Mouse (Mus musculus) heart, postnatal 25 days (tissue): ENCODE results near the gene 0610037L13Rik. TPM values are rescaled to one million over a fixed set of nuclear protein-coding genes. Genes with fewer than 3 reads are reported as not detected.

Experiments
- DNase-seq: peaks from one replicate; pipeline ENCODE4 v3.0.0; 2022; ENCODE audit warnings: low spot score
- intact Hi-C: fragments of 180-260 bp; cut with DNase I; formaldehyde crosslinking; loops from one replicate; pipeline ENCODE4 v1.15.1; 2025
- total RNA-seq, 2 experiments: library from RNA; stranded (reverse); gene quantifications; 2 replicates each; pipeline ENCODE4 v1.2.3; 2021

The 0610037L13Rik gene
- total RNA-seq, 2 experiments from 2014 or later: 52.3 to 57.1 TPM

DNA sequence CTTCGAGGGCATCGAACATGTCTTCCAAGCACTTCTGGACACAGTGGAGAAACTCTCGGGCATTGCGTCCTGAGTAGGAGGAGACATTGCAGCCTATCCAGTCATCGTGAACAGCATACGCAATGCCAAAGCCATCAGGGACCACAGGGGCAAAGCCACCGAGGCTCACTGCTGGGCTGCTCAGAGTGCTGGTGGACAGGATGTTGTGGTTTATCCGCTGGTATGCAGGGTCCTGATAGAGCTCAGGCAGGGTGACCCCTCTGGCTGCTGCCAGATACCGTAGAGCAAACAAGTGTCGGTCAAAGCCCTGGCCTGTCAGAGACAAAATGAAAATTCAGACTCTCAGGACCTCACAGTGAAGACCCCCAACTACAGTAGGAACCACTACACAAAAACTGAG, 14.6 kb downstream of the 0610037L13Rik start:
- DNase-seq: no peak
- intact Hi-C loops: no loop called here

GRCm38 (mm10) chr4:107906561-107906960, 16.9 kb downstream of the 0610037L13Rik start:
- DNase-seq: no peak
- intact Hi-C loops: no loop called here

DNA sequence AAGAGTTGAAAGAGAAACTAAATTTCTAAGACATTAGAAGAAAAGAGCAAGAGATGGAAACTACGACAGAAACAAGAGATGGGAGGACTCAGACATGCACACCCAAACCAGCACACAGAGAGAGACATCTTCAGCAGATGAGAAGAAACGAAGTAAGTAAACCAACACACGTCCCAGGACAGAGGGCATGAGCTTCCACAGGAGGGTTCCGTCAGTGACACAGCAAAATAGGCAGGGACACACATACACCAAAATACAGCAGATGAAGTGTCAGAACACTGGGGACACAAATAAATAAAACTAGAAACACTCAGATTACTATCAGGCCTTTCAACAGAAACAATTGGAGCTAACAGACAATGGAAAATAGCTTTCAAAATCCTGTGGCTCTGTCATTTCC, 20.4 kb downstream of the 0610037L13Rik start:
- intact Hi-C loops: no loop called here
- DNase-seq: no peak

DNA sequence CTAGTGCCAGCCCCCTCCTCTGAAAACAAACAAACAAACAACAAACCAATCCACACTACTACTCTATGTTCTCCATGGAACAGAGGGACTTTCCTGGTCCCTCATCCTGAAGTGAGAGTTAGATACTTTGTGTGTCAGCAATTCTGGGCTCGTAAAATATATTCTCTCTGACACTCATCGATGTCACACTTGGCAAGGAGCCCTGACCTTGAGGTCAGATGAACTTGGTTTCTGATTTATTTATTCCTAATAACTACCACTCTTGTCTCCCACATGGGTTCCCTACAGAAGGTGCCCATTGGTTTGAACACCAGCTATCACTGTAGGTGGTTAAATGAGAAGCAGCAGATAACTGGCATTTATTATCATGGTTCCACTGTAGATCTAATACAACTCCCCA, 30.7 kb downstream of the 0610037L13Rik start:
- no peak for DNase-seq
- intact Hi-C loops: loop anchor here (10.0 kb wide), 2 partner anchors 374 to 404 kb away; partner anchors contain the start of gene Coa7

- intact Hi-C loops: loop anchor here (10.0 kb wide), 2 partner anchors 374 to 404 kb away; partner anchors contain the start of gene Coa7
- DNase-seq: no peak
Measured at GRCm38 (mm10) chr4:107921152-107921695, 31.6 kb downstream of the 0610037L13Rik start.

GRCm38 (mm10) chr4:107921952-107922351, 32.3 kb downstream of the 0610037L13Rik start:
- DNase-seq: peak; percentile 9

GRCm38 (mm10) chr4:107923145-107923802, 33.7 kb downstream of the 0610037L13Rik start, which contains the start of gene Cpt2:
Gene Cpt2, minus strand, starts transcription at chr4:107923610.
- intact Hi-C loops: loop anchor here (2.0 to 10.0 kb wide), 3 partner anchors 32 to 402 kb away; partner anchors contain the start of gene Coa7
- peak; percentile 95 for DNase-seq

More at GRCm38 (mm10) chr4:107921952-107922351, 32.3 kb downstream of the 0610037L13Rik start:
- intact Hi-C loops: loop anchor here (2.0 to 10.0 kb wide), 3 partner anchors 31 to 403 kb away; partner anchors contain the start of gene Coa7

DNA sequence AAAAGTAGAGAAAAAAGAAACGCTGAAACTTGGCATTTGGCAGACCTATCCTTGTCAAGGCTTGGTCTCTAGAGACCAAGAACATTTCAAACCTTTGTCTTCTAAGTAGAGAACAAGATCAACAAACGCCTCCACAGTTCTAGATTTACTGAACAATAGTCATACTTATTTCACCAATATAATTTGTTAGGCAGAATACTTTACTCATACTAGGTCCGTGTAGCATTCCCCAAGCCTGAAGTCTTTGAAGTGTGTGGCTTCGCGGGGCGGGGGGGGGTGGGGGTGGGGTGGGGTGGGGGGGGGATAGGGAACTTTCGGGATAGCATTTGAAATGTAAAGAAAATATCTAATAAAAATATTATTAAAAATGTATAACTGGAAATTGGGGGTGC, 34.2 kb downstream of the 0610037L13Rik start:
- intact Hi-C loops: loop anchor here (2.0 to 10.0 kb wide), 3 partner anchors 33 to 401 kb away; partner anchors contain the start of gene Coa7
- DNase-seq: no peak

GRCm38 (mm10) chr4:107928269-107928668, 38.7 kb downstream of the 0610037L13Rik start:
- intact Hi-C loops: loop anchor here (10.0 kb wide), 2 partner anchors 367 to 397 kb away; partner anchors contain the start of gene Coa7

DNA sequence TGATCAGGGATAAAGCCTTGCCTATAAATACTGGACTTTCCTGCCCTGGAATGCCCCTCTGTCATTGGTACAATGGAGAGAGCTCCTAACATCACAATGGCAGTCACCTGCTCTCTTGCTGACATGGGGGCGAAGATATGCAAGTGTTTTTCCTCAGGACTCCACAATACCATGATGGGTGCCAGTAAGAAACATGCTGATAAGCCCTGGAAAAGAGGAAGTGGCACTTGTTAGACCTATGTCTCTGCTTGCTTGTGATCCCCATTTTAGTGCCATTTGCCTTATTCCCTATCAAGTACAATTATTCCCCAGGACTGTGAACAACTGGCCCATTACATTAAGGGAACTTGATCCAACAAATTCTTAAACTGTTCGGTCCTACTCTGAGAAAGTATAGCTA, 39.1 kb downstream of the 0610037L13Rik start:
- DNase-seq: no peak
- intact Hi-C loops: loop anchor here (10.0 kb wide), 2 partner anchors 366 to 396 kb away; partner anchors contain the start of gene Coa7

More at GRCm38 (mm10) chr4:107928269-107928668, 38.7 kb downstream of the 0610037L13Rik start:
- DNase-seq: no peak

- intact Hi-C loops: no loop called here
- DNase-seq: no peak
Measured at GRCm38 (mm10) chr4:107931453-107931852, 41.8 kb downstream of the 0610037L13Rik start.

DNA sequence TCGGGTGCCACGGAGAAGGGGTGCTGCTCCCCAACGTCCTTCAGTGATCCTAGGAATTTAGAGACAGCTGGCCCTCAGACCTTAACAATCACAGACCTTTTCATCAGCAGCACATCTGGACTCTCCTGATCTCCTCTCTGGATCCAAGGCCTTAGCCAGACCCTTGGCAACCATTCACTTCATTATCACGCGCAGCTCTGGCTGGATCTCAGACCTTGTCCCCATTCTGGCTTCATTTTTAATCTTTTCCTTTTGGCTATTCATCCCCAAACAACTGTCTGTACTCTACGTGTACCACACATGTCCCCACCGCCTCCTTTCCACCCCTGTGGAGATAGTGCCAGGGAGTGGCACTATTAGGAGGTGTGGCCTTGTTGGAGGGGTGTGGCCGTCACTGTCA, 43.6 kb downstream of the 0610037L13Rik start:
- intact Hi-C loops: no loop called here
- peak; percentile 21 for DNase-seq

DNA sequence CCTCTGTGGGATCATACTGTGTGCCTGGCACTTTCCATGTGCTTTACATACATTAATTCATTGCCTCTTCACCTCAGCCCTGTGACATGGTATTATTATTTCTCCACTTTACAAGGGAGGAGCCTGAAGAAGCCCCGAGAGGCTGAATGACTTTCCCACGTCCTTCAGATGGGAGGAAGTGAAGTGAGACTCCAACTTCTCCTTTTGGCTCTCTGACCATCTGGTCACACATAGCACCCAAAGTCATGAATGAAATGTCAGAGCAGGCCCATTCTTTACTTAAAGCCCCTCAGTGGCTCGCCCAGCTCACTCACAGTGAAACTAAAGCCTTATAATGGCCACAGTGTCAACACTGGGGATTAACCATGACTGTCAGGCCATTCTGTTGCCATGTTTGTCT, 45.6 kb downstream of the 0610037L13Rik start:
- intact Hi-C loops: no loop called here
- no peak for DNase-seq

DNA sequence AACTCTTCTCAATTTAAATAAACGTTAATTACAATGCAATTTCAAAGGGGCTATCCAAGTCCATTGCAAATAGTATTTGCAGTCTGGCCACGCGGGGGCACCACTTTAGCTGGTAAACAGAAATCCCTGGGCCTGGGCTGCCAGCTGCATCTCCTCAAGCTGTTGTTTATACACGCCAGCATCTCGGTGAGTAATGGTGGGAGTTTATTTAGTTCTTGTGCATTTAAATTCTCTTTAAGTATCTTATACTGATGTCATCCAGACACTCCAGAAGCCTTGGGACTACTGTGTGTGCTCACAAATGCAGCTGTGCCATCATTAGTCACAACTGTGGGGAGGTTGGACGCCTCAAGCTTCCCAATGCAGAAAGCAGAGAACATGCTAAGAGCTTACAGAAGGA, 47.7 kb downstream of the 0610037L13Rik start:
- peak; percentile 55 for DNase-seq
- intact Hi-C loops: no loop called here

- DNase-seq: no peak
- intact Hi-C loops: no loop called here
Measured at GRCm38 (mm10) chr4:107938124-107938523, 48.5 kb downstream of the 0610037L13Rik start.

DNA sequence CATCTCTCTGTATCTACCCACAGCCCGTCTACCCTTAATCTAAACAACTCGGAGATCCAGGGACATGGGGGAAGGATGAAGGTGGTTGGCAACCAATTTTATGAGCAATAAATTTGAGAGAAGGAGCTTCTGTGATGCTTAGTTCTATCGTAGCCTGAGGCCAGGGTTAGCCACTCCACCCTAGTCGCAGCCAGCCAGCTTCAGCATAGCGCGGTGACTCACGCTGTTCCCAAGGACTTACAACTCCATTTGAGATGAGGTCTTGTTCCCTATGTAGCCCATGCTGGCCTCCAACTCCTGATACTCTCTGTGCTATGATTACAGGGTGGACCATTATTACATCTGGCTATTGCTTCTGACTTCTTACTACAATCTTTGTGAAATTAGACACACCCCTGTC, 53.1 kb downstream of the 0610037L13Rik start:
- intact Hi-C loops: no loop called here
- DNase-seq: no peak

GRCm38 (mm10) chr4:107944141-107944540, 54.5 kb downstream of the 0610037L13Rik start:
- no peak for DNase-seq
- intact Hi-C loops: no loop called here
